Mouse (Mus musculus) heart, adult 2 months (tissue): ENCODE data around the gene Chaf1b. TPM values are rescaled to one million over a fixed set of nuclear protein-coding genes. Genes with fewer than 3 reads are reported as not detected.

Source experiments
- DNase-seq, 2 experiments: peaks; one replicate each; pipeline ENCODE4 v3.0.0; 2021
- H3K27ac ChIP-seq: fragments of 200-600 bp; 2 replicates; pipeline ENCODE4 v1.8.1; 2022
- H3K27me3 ChIP-seq: fragments of 200-500 bp; 2 replicates; pipeline ENCODE4 v1.6.1; 2012; ENCODE audit warnings: mild to moderate bottlenecking, low read length, inconsistent platforms, mixed read lengths; ENCODE audit not compliant: control insufficient read depth, insufficient read depth
- H3K36me3 ChIP-seq: fragments of 200-500 bp; 2 replicates; pipeline ENCODE4 v1.6.1; 2012; ENCODE audit warnings: low read length, inconsistent platforms; ENCODE audit not compliant: control insufficient read depth, insufficient read depth
- H3K4me1 ChIP-seq: fragments of 200-500 bp; 2 replicates; pipeline ENCODE4 v1.6.1; 2011; ENCODE audit warnings: low read length; ENCODE audit not compliant: control insufficient read depth, insufficient read depth
- H3K4me3 ChIP-seq: fragments of 200-600 bp; 2 replicates; pipeline ENCODE4 v1.8.1; 2022
- H3K79me2 ChIP-seq: fragments of 200-500 bp; replicated peaks from 2 replicates; pipeline ENCODE4 v1.6.1; 2012; ENCODE audit warnings: mild to moderate bottlenecking, inconsistent platforms, low read length, moderate library complexity, mixed read lengths; ENCODE audit not compliant: control insufficient read depth, insufficient read depth
- H3K9ac ChIP-seq: fragments of 200-500 bp; 2 replicates; pipeline ENCODE4 v1.6.1; 2012; ENCODE audit warnings: low read depth, mild to moderate bottlenecking, control low read depth, inconsistent platforms, low read length, mixed read lengths
- CTCF ChIP-seq: fragments of 200-600 bp; IDR thresholded peaks from 2 replicates; pipeline ENCODE4 v1.8.1; 2022; ENCODE audit warnings: antibody characterized with exemption, mild to moderate bottlenecking, moderate library complexity
- EP300 ChIP-seq: fragments of 200-500 bp; IDR thresholded peaks from 2 replicates; pipeline ENCODE4 v1.6.1; 2011; ENCODE audit warnings: low read depth, low read length, control low read depth; ENCODE audit not compliant: insufficient read depth
- POLR2A ChIP-seq: fragments of 200-500 bp; IDR thresholded peaks from 2 replicates; pipeline ENCODE4 v1.6.1; 2011; ENCODE audit warnings: mild to moderate bottlenecking, low read depth, low read length, control low read depth; ENCODE audit not compliant: insufficient read depth
- WGBS: fragments of 180-500 bp; shearing (Covaris S2); methylation state at CpG from one replicate; pipeline ENCODE4 v1.1.7; 2018; 5-methylcytosine and 5-hydroxymethylcytosine counted together
- intact Hi-C: fragments of 180-260 bp; cut with DNase I; formaldehyde crosslinking; loops from one replicate; pipeline ENCODE4 v1.15.1; 2025
- polyA plus RNA-seq: library from polyadenylated mRNA; depleted of rRNA; stranded (reverse); fragments of >200 nt; gene quantifications from 2 replicates; pipeline ENCODE4 v1.2.3, GENCODE M21; 2012
- total RNA-seq, 2 experiments: library from RNA; stranded (reverse); gene quantifications; 2 replicates each; pipeline ENCODE4 v1.2.3; 2021

The Chaf1b gene
- total and polyA plus RNA-seq, 3 experiments: 0.55 to 1.4 (median 0.70) TPM

- intact Hi-C loops: loop anchor here (10.0 kb wide), 1 partner anchor 225 kb away; the partner anchor contains the start of gene Cbr3
- Histone ChIP-seq H3K27ac (no peak overlapping the region), H3K36me3 (no peaks in the 10 kb centered on the region), H3K4me3 (no peak overlapping the region), H3K79me2 (no peaks in the 10 kb centered on the region), H3K27me3 (no peaks in the 10 kb centered on the region), H3K9ac (no peak overlapping the region), H3K4me1 (no peaks in the 10 kb centered on the region; the same call in 1 of the 2 replicates)
- no peak for DNase-seq
- WGBS: 69% methylated on average over 3 of the region's 3 CpGs
- TF ChIP-seq EP300 (no peak), CTCF (no peak), POLR2A (no peak)
Measured at GRCm38 (mm10) chr16:93909936-93910335, 26.2 kb downstream of the Chaf1b start.

- no peak overlapping the region for H3K9ac ChIP-seq
- no peak overlapping the region for H3K4me3 ChIP-seq
- no peak overlapping the region for H3K27ac ChIP-seq
- intact Hi-C loops: loop anchor here (10.0 kb wide), 1 partner anchor 226 kb away; the partner anchor contains the start of gene Cbr3
- no peak for DNase-seq
- no peak for TF ChIP-seq CTCF
- TF ChIP-seq EP300: no peak
- no peak for TF ChIP-seq POLR2A
- 68% methylated on average over 28 of the region's 28 CpGs for WGBS
- H3K36me3 ChIP-seq: no peaks in the 10 kb centered on the region
- H3K4me1 ChIP-seq: no peaks in the 10 kb centered on the region; the same call in 1 of the 2 replicates
- H3K79me2 ChIP-seq: no peaks in the 10 kb centered on the region
- H3K27me3 ChIP-seq: no peaks in the 10 kb centered on the region
Measured at GRCm38 (mm10) chr16:93910735-93911665, 27.3 kb downstream of the Chaf1b start.

GRCm38 (mm10) chr16:93912158-93912557 lies 28.5 kb downstream of the Chaf1b start:
- WGBS: 70% methylated on average over 5 of the region's 5 CpGs
- H3K27ac ChIP-seq: no peak overlapping the region
- H3K36me3 ChIP-seq: no peaks in the 10 kb centered on the region
- no peaks in the 10 kb centered on the region for H3K79me2 ChIP-seq
- no peaks in the 10 kb centered on the region; the same call in 1 of the 2 replicates for H3K4me1 ChIP-seq
- no peaks in the 10 kb centered on the region for H3K27me3 ChIP-seq
- H3K4me3 ChIP-seq: no peak overlapping the region
- intact Hi-C loops: loop anchor here (10.0 kb wide), 1 partner anchor 227 kb away; the partner anchor contains the start of gene Cbr3
- H3K9ac ChIP-seq: no peak overlapping the region
- TF ChIP-seq CTCF (no peak), EP300 (no peak), POLR2A (no peak)
- DNase-seq: no peak

GRCm38 (mm10) chr16:93912808-93913207 lies 29.1 kb downstream of the Chaf1b start:
- H3K79me2 ChIP-seq: no peaks in the 10 kb centered on the region
- no peaks in the 10 kb centered on the region for H3K27me3 ChIP-seq
- H3K4me3 ChIP-seq: no peak overlapping the region
- no peak overlapping the region for H3K9ac ChIP-seq
- intact Hi-C loops: loop anchor here (10.0 kb wide), 1 partner anchor 228 kb away; the partner anchor contains the start of gene Cbr3
- no peaks in the 10 kb centered on the region for H3K36me3 ChIP-seq
- no peak overlapping the region for H3K27ac ChIP-seq
- 66% methylated on average over 3 of the region's 3 CpGs for WGBS
- TF ChIP-seq CTCF: no peak
- TF ChIP-seq EP300: no peak
- no peak for TF ChIP-seq POLR2A
- DNase-seq: no peak
- H3K4me1 ChIP-seq: no peaks in the 10 kb centered on the region; the same call in 1 of the 2 replicates

- no peak for TF ChIP-seq CTCF
- Histone ChIP-seq H3K27ac (no peak overlapping the region), H3K4me3 (no peak overlapping the region), H3K36me3 (no peaks in the 10 kb centered on the region), H3K27me3 (no peaks in the 10 kb centered on the region), H3K9ac (no peak overlapping the region), H3K79me2 (no peaks in the 10 kb centered on the region), H3K4me1 (no peaks in the 10 kb centered on the region; the same call in 1 of the 2 replicates)
- 55% methylated on average over 10 of the region's 10 CpGs for WGBS
- DNase-seq: peak in 1 of 2 experiments; percentile 21
- intact Hi-C loops: loop anchor here (10.0 kb wide), 1 partner anchor 229 kb away; the partner anchor contains the start of gene Cbr3
Measured at GRCm38 (mm10) chr16:93913881-93914576, 30.3 kb downstream of the Chaf1b start.
